Mouse (Mus musculus) embryonic stem cell, embryonic (primary cell): ENCODE results near the gene Cbx5.

ENCODE experiments used
- CTCF ChIA-PET, 4 experiments: fragments of 300-600 bp in 2 of 4; fragments of 350-600 bp in 2 of 4; sonication (Branson Sonifier 250); formaldehyde crosslinking; loops; one replicate each; lab custom pipeline; 2022; ENCODE audit warnings: inconsistent platforms in 2 of 4; lab: Charles Lee
- POLR2A ChIA-PET, 4 experiments: fragments of 300-600 bp in 2 of 4; fragments of 350-600 bp in 2 of 4; sonication (Branson Sonifier 250); formaldehyde crosslinking; loops; one replicate each; lab custom pipeline; 2022; ENCODE audit warnings: antibody characterized with exemption in 4 of 4, inconsistent platforms in 1 of 4; lab: Charles Lee

The Cbx5 gene

GRCm38 (mm10) chr15:103241071-103242018 lies 1.7 kb upstream of the Cbx5 start:
- ChIA-PET CTCF (interaction anchor here in 1 of 4 experiments (0.7 kb wide), 1 partner anchor 65 kb away, joined by 4 read pairs; no protein-coding TSS in a partner anchor), POLR2A (interaction anchor here in 3 of 4 experiments (0.6 to 14.0 kb wide), 34 partner anchors 7 to 839 kb away, joined by 3 to 700 read pairs (median 5); partner anchors contain the start of genes Copz1 (in 3 of the 3) and Nfe2 (in 2 of the 3))

- CTCF ChIA-PET, result interaction anchor here in 3 of 4 experiments (0.6 to 1.1 kb wide), 4 partner anchors 15 to 66 kb away, joined by 3 to 4 read pairs (median 4); no protein-coding TSS in a partner anchor
- POLR2A ChIA-PET, result interaction anchor here (0.6 to 14.0 kb wide), 81 partner anchors 8 to 838 kb away, joined by 3 to 700 read pairs (median 5); partner anchors contain the start of genes Copz1 (in 3 of the 4), Nfe2 (in 2 of the 4), Atp5g2 (in 1 of the 4) and Calcoco1 (in 1 of the 4)
Observed at GRCm38 (mm10) chr15:103240160-103241028, 778 bp upstream of the Cbx5 start, which contains the start of gene Hnrnpa1. Gene Hnrnpa1, plus strand, starts transcription at chr15:103240432.

GRCm38 (mm10) chr15:103239130-103239684 lies 409 bp downstream of the Cbx5 start:
- ChIA-PET CTCF (interaction anchor here in 3 of 4 experiments (0.5 to 1.4 kb wide), 14 partner anchors 11 to 255 kb away, joined by 3 to 9 read pairs (median 4); partner anchors contain the start of gene Copz1 (in 1 of the 3)), POLR2A (interaction anchor here (0.6 to 14.0 kb wide), 121 partner anchors 9 to 888 kb away, joined by 3 to 700 read pairs (median 4); partner anchors contain the start of genes Copz1 (in 3 of the 4), Atp5g2 (in 2 of the 4), Gpr84 (in 2 of the 4) and Nfe2 (in 2 of the 4))

- POLR2A ChIA-PET, result interaction anchor here in 3 of 4 experiments (0.6 to 14.0 kb wide), 11 partner anchors 9 to 60 kb away, joined by 3 to 700 read pairs (median 4); no protein-coding TSS in a partner anchor
- CTCF ChIA-PET, result interaction anchor here in 1 of 4 experiments (0.6 kb wide), 1 partner anchor 76 kb away, joined by 3 read pairs; no protein-coding TSS in a partner anchor
Observed at GRCm38 (mm10) chr15:103237295-103237694, 2.3 kb downstream of the Cbx5 start.

GRCm38 (mm10) chr15:103233119-103233518 lies 6.5 kb downstream of the Cbx5 start:
- ChIA-PET POLR2A (interaction anchor here in 3 of 4 experiments (0.6 to 27.8 kb wide), 13 partner anchors 9 to 45 kb away, joined by 3 to 700 read pairs (median 4); partner anchors contain the start of genes Copz1 (in 2 of the 3), Cbx5 (in 1 of the 3) and Hnrnpa1 (in 1 of the 3)), CTCF (no interaction called here)

GRCm38 (mm10) chr15:103228904-103229303 lies 10.7 kb downstream of the Cbx5 start:
- ChIA-PET POLR2A (interaction anchor here in 3 of 4 experiments (0.7 to 27.8 kb wide), 15 partner anchors 9 to 285 kb away, joined by 3 to 700 read pairs (median 6); partner anchors contain the start of genes Cbx5 (in 3 of the 3), Hnrnpa1 (in 2 of the 3) and Copz1 (in 1 of the 3)), CTCF (interaction anchor here (0.6 to 1.6 kb wide), 6 partner anchors 20 to 97 kb away, joined by 3 to 22 read pairs (median 4); no protein-coding TSS in a partner anchor)

GRCm38 (mm10) chr15:103227572-103227971 lies 12.0 kb downstream of the Cbx5 start:
- POLR2A ChIA-PET, result interaction anchor here (0.6 to 27.8 kb wide), 15 partner anchors 10 to 643 kb away, joined by 3 to 700 read pairs (median 4); partner anchors contain the start of genes Cbx5 (in 3 of the 4), Hnrnpa1 (in 3 of the 4) and Copz1 (in 1 of the 4)
- CTCF ChIA-PET, result interaction anchor here in 2 of 4 experiments (1.1 to 1.5 kb wide), 3 partner anchors 37 to 53 kb away, joined by 3 to 5 read pairs (median 3); no protein-coding TSS in a partner anchor

- CTCF ChIA-PET, result interaction anchor here in 2 of 4 experiments (1.2 to 1.5 kb wide), 2 partner anchors 37 to 41 kb away, joined by 3 to 5 read pairs; no protein-coding TSS in a partner anchor
- POLR2A ChIA-PET, result interaction anchor here (0.9 to 27.8 kb wide), 15 partner anchors 9 to 88 kb away, joined by 3 to 700 read pairs (median 4); partner anchors contain the start of genes Cbx5 (in 3 of the 4), Hnrnpa1 (in 3 of the 4) and Copz1 (in 2 of the 4)
Observed at GRCm38 (mm10) chr15:103227022-103227421, 12.6 kb downstream of the Cbx5 start.

- CTCF ChIA-PET, result interaction anchor here in 2 of 4 experiments (0.5 to 0.6 kb wide), 3 partner anchors 9 to 265 kb away, joined by 4 to 5 read pairs (median 5); no protein-coding TSS in a partner anchor
- POLR2A ChIA-PET, result interaction anchor here in 3 of 4 experiments (0.6 to 27.8 kb wide), 14 partner anchors 8 to 719 kb away, joined by 3 to 700 read pairs (median 5); partner anchors contain the start of genes Cbx5 (in 2 of the 3), Copz1 (in 1 of the 3) and Hnrnpa1 (in 1 of the 3)
Observed at GRCm38 (mm10) chr15:103224161-103224560, 15.5 kb downstream of the Cbx5 start.

GRCm38 (mm10) chr15:103221386-103221785 lies 18.2 kb downstream of the Cbx5 start:
- POLR2A ChIA-PET, result interaction anchor here in 2 of 4 experiments (0.6 to 27.8 kb wide), 12 partner anchors 10 to 893 kb away, joined by 3 to 700 read pairs (median 4); partner anchors contain the start of genes Cbx5 (in 2 of the 2) and Hnrnpa1 (in 1 of the 2)
- CTCF ChIA-PET, result interaction anchor here in 3 of 4 experiments (0.6 to 2.5 kb wide), 9 partner anchors 11 to 242 kb away, joined by 3 to 11 read pairs (median 4); no protein-coding TSS in a partner anchor

GRCm38 (mm10) chr15:103220785-103221184 lies 18.8 kb downstream of the Cbx5 start:
- ChIA-PET CTCF (interaction anchor here in 2 of 4 experiments (0.9 to 2.5 kb wide), 5 partner anchors 11 to 94 kb away, joined by 3 to 11 read pairs (median 3); no protein-coding TSS in a partner anchor), POLR2A (interaction anchor here in 3 of 4 experiments (0.6 to 27.8 kb wide), 14 partner anchors 9 to 72 kb away, joined by 3 to 700 read pairs (median 4); partner anchors contain the start of genes Cbx5 (in 2 of the 3) and Hnrnpa1 (in 1 of the 3))

GRCm38 (mm10) chr15:103216052-103216451 lies 23.6 kb downstream of the Cbx5 start:
- CTCF ChIA-PET, result interaction anchor here in 3 of 4 experiments (0.6 to 2.0 kb wide), 7 partner anchors 33 to 105 kb away, joined by 3 to 8 read pairs (median 3); no protein-coding TSS in a partner anchor
- POLR2A ChIA-PET, result interaction anchor here (0.6 to 27.8 kb wide), 25 partner anchors 8 to 545 kb away, joined by 3 to 700 read pairs (median 5); partner anchors contain the start of genes Cbx5 (in 4 of the 4), Hnrnpa1 (in 3 of the 4) and Copz1 (in 2 of the 4)

- POLR2A ChIA-PET, result interaction anchor here (0.6 to 27.8 kb wide), 46 partner anchors 7 to 545 kb away, joined by 3 to 700 read pairs (median 4); partner anchors contain the start of genes Cbx5 (in 4 of the 4), Hnrnpa1 (in 3 of the 4) and Copz1 (in 2 of the 4)
- CTCF ChIA-PET, result interaction anchor here (0.5 to 2.0 kb wide), 18 partner anchors 9 to 1980 kb away, joined by 3 to 13 read pairs (median 4); no protein-coding TSS in a partner anchor
Observed at GRCm38 (mm10) chr15:103214971-103215907, 24.4 kb downstream of the Cbx5 start.

GRCm38 (mm10) chr15:103214149-103214548 lies 25.5 kb downstream of the Cbx5 start:
- POLR2A ChIA-PET, result interaction anchor here (0.7 to 27.8 kb wide), 24 partner anchors 8 to 107 kb away, joined by 3 to 700 read pairs (median 5); partner anchors contain the start of genes Cbx5 (in 3 of the 4), Copz1 (in 2 of the 4) and Hnrnpa1 (in 2 of the 4)
- CTCF ChIA-PET, result interaction anchor here in 2 of 4 experiments (0.6 to 2.0 kb wide), 7 partner anchors 26 to 1979 kb away, joined by 3 to 13 read pairs (median 5); no protein-coding TSS in a partner anchor
